Mouse (Mus musculus): ENCODE results near the gene Insm2.

GRCm38 (mm10) chr12:55560025-55560690, 39.1 kb upstream of the Insm2 start:
- TF ChIP-seq POLR2A (IDR thresholded peaks at IDR 0.05; ENCODE audit: borderline replicate concordance, extremely low read depth, insufficient read depth, insufficient read length, poor library complexity, severe bottlenecking) (no peak), CTCF (IDR thresholded peaks at IDR 0.05; ENCODE audit: borderline replicate concordance, extremely low read depth, insufficient read depth, insufficient read length) (no peak)

All from brain, embryonic 14.5 days (tissue).